Mouse (Mus musculus) CH12.LX (cell line): ENCODE data around the gene Six1.

Experiments used
- CHD1 ChIP-seq: IDR thresholded peaks from 2 replicates; pipeline ENCODE4 v1.6.1; 2012; ENCODE audit warnings: low read depth, low read length, improper control_type of control experiment, inconsistent platforms
- CTCF ChIP-seq, 2 experiments: IDR thresholded peaks in 1 of 2; conservative IDR thresholded peaks in 1 of 2; 2 replicates each; pipeline ENCODE4 v1.5.1; 2011 to 2012; ENCODE audit warnings: low read depth in 2 of 2, low read length in 2 of 2, improper control_type of control experiment in 1 of 2, inconsistent platforms in 1 of 2, mild to moderate bottlenecking in 1 of 2, moderate library complexity in 1 of 2
- EP300 ChIP-seq: IDR thresholded peaks from 2 replicates; pipeline ENCODE4 v1.6.1; 2011; ENCODE audit warnings: low read length, improper control_type of control experiment
- GABPA ChIP-seq: IDR thresholded peaks from 2 replicates; pipeline ENCODE4 v1.6.1; 2012; ENCODE audit warnings: low read depth, low read length, improper control_type of control experiment, inconsistent platforms; ENCODE audit not compliant: insufficient replicate concordance
- HCFC1 ChIP-seq: IDR thresholded peaks from 2 replicates; pipeline ENCODE4 v1.6.1; 2012; ENCODE audit warnings: low read depth, mild to moderate bottlenecking, inconsistent platforms, low read length, improper control_type of control experiment
- NRF1 ChIP-seq: IDR thresholded peaks from 2 replicates; pipeline ENCODE4 v1.6.1; 2014; ENCODE audit warnings: low read depth, mild to moderate bottlenecking, inconsistent platforms, low read length, improper control_type of control experiment, moderate library complexity
- TBP ChIP-seq: conservative IDR thresholded peaks from 2 replicates; pipeline ENCODE4 v1.6.1; 2011; ENCODE audit warnings: low read depth, low read length, improper control_type of control experiment
- ZKSCAN1 ChIP-seq: IDR thresholded peaks from 2 replicates; pipeline ENCODE4 v1.6.1; 2012; ENCODE audit warnings: low read depth, inconsistent platforms, low read length, improper control_type of control experiment, borderline replicate concordance

GRCm38 (mm10) chr12:73057492-73057891, 3.8 kb upstream of the Six1 start:
- TF ChIP-seq TBP (no peak), ZKSCAN1 (no peak), CTCF (conservative IDR thresholded peaks at IDR 0.05 in 1 of 2, IDR thresholded peaks at IDR 0.05 in 1 of 2; ENCODE audit: low read depth in 2 of 2, low read length in 2 of 2) (no peak), GABPA (no peak), NRF1 (no peak), CHD1 (no peak), HCFC1 (no peak), EP300 (no peak)
